Mouse (Mus musculus) liver, embryonic 12.5 days (tissue): Measurements from ENCODE around the gene Mmd2. TPM values are rescaled to one million over a fixed set of nuclear protein-coding genes. Genes with fewer than 3 reads are reported as not detected.

ENCODE experiments used
- ATAC-seq: fragments of 200-750 bp; cut with Nextera tagmentation; 2 replicates; pipeline ENCODE4 v1.8.0; 2017; ENCODE audit warnings: moderate number of reproducible peaks, mild to moderate bottlenecking, moderate library complexity
- H3K27ac ChIP-seq: fragments of 300-500 bp; sonication (generic); 2 replicates; pipeline ENCODE4 v1.5.1; 2016; ENCODE audit warnings: mild to moderate bottlenecking
- H3K27me3 ChIP-seq: fragments of 300-500 bp; sonication (generic); replicated peaks from 2 replicates; pipeline ENCODE4 v1.6.1; 2016; ENCODE audit warnings: mild to moderate bottlenecking, moderate library complexity
- H3K36me3 ChIP-seq: fragments of 300-500 bp; sonication (generic); 2 replicates; pipeline ENCODE4 v1.6.1; 2016; ENCODE audit warnings: mild to moderate bottlenecking, moderate library complexity
- H3K4me1 ChIP-seq: fragments of 300-500 bp; sonication (generic); 2 replicates; pipeline ENCODE4 v1.6.1; 2016
- H3K4me2 ChIP-seq: fragments of 300-500 bp; sonication (generic); 2 replicates; pipeline ENCODE4 v1.6.1; 2016; ENCODE audit warnings: mild to moderate bottlenecking, moderate library complexity
- H3K4me3 ChIP-seq: fragments of 300-500 bp; sonication (generic); 2 replicates; pipeline ENCODE4 v1.5.1; 2016; ENCODE audit warnings: mild to moderate bottlenecking, moderate library complexity
- H3K9ac ChIP-seq: fragments of 300-500 bp; sonication (generic); 2 replicates; pipeline ENCODE4 v1.6.1; 2016; ENCODE audit warnings: mild to moderate bottlenecking, moderate library complexity
- H3K9me3 ChIP-seq: fragments of 300-500 bp; sonication (generic); replicated peaks from 2 replicates; pipeline ENCODE4 v1.6.1; 2016; ENCODE audit warnings: mild to moderate bottlenecking, moderate library complexity
- WGBS: fragments of 180-500 bp; shearing (Covaris S2); methylation state at CpG from one replicate; pipeline ENCODE4 v1.1.7; 2016; ENCODE audit not compliant: insufficient replicate concordance; 5-methylcytosine and 5-hydroxymethylcytosine counted together
- polyA plus RNA-seq: library from polyadenylated mRNA; unstranded; fragments of >200 nt; fragmentation: Nextera tagmentation; extraction: Ambion mirVana; gene quantifications from 2 replicates; pipeline ENCODE4 v1.2.1, GENCODE M21; 2016

Mmd2 gene
- polyA plus RNA-seq, 1 experiment from 2014 or later, result 17.3 TPM

DNA sequence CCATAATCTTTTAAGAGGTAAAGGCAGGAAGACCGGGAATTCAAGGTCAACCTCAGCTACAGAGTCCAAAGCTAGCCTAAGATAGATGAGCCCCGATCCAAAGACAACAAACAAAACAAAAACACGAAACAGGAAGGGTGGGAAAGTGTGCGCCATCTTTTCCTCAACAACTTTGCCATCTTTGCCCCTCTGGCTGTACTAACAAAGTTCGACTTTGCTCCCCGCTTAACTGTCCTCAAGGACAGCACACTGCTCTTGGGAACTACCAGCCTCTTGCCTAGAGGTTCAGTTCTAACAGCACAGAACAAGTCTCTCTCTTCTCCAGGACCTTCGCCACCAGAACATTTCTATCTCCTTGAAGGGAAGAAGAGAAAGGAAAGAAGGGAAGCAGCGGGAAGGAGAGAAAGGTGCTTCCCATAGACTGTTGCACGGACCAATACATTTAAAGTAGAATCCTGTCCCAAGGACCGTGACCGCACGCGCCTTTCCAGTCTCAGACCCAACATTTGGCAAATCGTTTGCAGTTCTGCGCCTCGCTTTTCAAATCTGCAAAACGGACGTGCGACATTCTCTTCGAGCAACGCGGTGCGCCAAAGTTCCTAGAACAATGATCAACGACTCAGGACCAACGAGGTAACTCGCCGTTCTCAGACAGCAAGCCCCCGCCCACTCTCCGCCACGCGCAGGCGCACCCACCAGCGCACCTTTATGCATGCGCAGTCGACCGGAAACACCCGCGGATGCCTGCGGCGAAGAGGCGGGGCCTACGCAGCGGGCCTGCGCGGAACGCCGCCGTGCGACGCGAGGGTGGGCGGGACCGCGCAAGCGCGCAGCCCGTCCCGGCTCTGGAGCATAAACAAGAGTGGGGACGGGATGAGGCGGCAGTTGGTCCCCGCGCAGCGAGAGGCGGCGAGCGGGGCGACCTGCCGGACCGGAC is 20.4 kb upstream of the Mmd2 start:
- Histone ChIP-seq H3K36me3 (peaks cover 33% of the 10 kb centered on the region), H3K27ac (peak overlapping the region; percentile 95), H3K27me3 (peaks cover 15% of the 10 kb centered on the region), H3K9me3 (no peaks in the 10 kb centered on the region), H3K9ac (peak overlapping the region; percentile 98), H3K4me2 (peak overlapping the region; percentile 91), H3K4me1 (peaks cover 30% of the 10 kb centered on the region), H3K4me3 (peak overlapping the region; percentile 100)
- ATAC-seq, result peak; percentile 98
- under 1% methylated on average over 69 of the region's 69 CpGs for WGBS

DNA sequence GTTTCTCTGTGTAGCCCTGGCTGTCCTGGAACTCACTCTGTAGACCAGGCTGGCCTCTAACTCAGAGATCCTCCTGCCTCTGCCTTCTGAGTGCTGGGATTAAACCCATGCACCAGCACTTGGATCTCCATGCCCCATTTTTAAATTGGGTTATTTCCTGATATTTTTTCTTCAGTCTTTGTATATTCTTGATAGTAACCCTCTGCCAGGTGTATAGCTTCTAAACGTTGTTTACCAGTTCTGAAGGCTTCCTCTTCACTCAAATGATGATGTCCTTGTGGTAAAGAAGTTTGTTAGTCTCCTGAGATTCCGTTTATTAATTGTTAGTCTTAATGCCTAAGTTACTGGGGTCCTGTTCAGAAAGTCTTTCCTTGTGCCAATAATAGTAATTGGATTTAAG is 18.8 kb upstream of the Mmd2 start, which contains the start of gene Wipi2:
Wipi2 (plus strand) TSS at position 301 of the 400 bp plus-strand sequence.
- H3K27ac ChIP-seq, result peak within 1 kb of the TSS; percentile 95
- H3K9me3 ChIP-seq, result no peaks in the 10 kb centered on the region
- peaks cover 30% of the 10 kb centered on the region for H3K4me1 ChIP-seq
- H3K27me3 ChIP-seq, result peaks cover 15% of the 10 kb centered on the region
- ATAC-seq, result no peak
- H3K4me3 ChIP-seq, result peak within 1 kb of the TSS; percentile 100
- peaks cover 17% of the 10 kb centered on the region for H3K36me3 ChIP-seq
- H3K4me2 ChIP-seq, result peak within 1 kb of the TSS; percentile 91
- 74% methylated on average over 2 of the region's 2 CpGs for WGBS
- H3K9ac ChIP-seq, result peak within 1 kb of the TSS; percentile 98

DNA sequence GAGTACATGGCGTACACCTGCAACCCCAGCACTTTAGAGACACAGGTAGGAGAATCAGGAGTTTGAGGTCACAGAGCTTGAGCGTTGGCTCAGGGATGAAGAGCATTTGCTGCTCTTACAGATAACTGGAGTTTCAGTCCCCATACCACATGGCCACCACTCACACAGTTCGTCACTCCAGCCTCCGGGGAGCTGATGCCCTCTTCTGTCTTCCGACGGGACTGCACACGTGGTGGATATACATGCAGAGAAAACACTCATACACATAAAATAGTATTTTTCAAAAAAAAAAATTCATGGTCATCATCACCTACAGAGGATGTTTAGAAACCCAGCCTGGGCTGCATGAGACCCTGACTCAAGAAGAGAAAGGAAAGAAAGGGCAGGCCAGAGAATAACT is 14.5 kb upstream of the Mmd2 start:
- H3K36me3 ChIP-seq, result no peaks in the 10 kb centered on the region
- WGBS, result 80% methylated on average over 7 of the region's 7 CpGs
- H3K9me3 ChIP-seq, result no peaks in the 10 kb centered on the region
- no peak overlapping the region for H3K4me3 ChIP-seq
- H3K27ac ChIP-seq, result no peak overlapping the region
- H3K9ac ChIP-seq, result no peak overlapping the region
- peaks cover 19% of the 10 kb centered on the region for H3K27me3 ChIP-seq
- H3K4me2 ChIP-seq, result no peak overlapping the region
- peaks cover 6% of the 10 kb centered on the region for H3K4me1 ChIP-seq
- no peak for ATAC-seq

DNA sequence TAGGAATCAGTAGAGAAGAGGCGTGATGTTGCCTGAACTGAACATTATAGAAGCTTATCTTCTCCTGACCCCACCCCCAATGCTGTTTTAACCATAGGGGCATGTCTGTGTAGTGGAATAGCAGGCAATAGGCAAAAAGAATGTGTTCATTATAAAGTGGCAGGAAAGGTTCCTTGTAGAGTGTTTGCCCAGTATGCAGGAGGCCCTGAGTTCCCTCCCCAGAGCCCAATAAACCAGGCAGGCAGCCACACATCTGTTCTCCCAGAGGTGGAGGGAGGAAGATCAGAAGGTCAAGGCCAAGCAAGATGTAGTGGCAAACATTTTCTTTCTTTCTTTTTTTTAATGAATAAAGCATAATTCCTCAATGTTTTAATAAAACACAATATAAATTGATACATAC is 13.5 kb upstream of the Mmd2 start:
- Histone ChIP-seq H3K9ac (no peak overlapping the region), H3K27me3 (peaks cover 19% of the 10 kb centered on the region), H3K36me3 (no peaks in the 10 kb centered on the region), H3K9me3 (no peaks in the 10 kb centered on the region), H3K4me2 (no peak overlapping the region), H3K4me1 (no peaks in the 10 kb centered on the region), H3K27ac (no peak overlapping the region), H3K4me3 (no peak overlapping the region)
- ATAC-seq, result no peak
- 52% methylated on average over 1 of the region's 1 CpGs for WGBS

DNA sequence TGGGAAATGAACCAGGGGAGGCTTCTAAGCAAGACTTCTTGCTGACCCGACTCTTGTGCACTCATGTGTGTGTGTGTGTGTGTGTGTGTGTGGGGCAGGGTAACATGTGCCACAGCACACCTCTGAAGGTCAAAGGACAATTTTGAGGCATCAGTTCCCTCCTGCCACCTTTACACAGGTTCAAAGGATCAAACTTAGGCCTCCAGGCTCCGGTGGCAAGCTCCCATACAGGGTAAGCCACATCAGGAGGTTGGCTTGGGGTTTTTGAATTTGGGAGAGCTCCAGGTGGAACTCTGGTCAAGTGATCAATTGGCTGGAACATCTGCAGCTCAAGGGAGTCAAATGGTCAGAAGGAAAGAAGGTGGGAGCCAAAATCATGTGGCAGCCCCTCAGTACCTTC is 12.8 kb upstream of the Mmd2 start:
- WGBS, result 61% methylated on average over 2 of the region's 2 CpGs
- Histone ChIP-seq H3K4me3 (no peak overlapping the region), H3K9me3 (no peaks in the 10 kb centered on the region), H3K27me3 (peaks cover 16% of the 10 kb centered on the region), H3K36me3 (no peaks in the 10 kb centered on the region), H3K4me1 (no peaks in the 10 kb centered on the region), H3K9ac (no peak overlapping the region), H3K27ac (no peak overlapping the region), H3K4me2 (no peak overlapping the region)
- no peak for ATAC-seq

DNA sequence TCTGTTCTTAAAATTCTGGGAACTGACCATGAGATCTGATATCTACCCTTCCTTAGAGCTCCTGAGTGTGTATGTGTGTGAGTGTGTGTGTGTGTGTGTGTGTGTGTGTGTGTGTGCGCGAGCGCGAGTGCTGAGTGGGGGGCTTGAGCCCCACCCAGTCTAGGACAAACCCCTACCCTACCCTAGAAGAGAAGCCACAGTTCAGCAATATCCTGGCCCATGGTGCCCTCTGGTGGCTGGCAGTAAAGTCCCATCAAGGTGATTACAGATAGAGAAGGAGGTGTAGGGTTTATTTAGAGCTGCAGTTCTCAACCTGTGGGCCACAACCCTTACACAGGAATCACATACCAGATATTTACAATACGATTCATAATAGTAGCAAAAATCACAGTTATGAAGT is 11.3 kb upstream of the Mmd2 start:
- Histone ChIP-seq H3K9ac (no peak overlapping the region), H3K9me3 (no peaks in the 10 kb centered on the region), H3K4me2 (no peak overlapping the region), H3K4me1 (peaks cover 11% of the 10 kb centered on the region; the same call in 1 of the 2 replicates), H3K4me3 (no peak overlapping the region), H3K27ac (no peak overlapping the region), H3K36me3 (no peaks in the 10 kb centered on the region), H3K27me3 (peaks cover 4% of the 10 kb centered on the region; the same call in 1 of the 2 replicates)
- WGBS, result 15% methylated on average over 5 of the region's 5 CpGs
- no peak for ATAC-seq

DNA sequence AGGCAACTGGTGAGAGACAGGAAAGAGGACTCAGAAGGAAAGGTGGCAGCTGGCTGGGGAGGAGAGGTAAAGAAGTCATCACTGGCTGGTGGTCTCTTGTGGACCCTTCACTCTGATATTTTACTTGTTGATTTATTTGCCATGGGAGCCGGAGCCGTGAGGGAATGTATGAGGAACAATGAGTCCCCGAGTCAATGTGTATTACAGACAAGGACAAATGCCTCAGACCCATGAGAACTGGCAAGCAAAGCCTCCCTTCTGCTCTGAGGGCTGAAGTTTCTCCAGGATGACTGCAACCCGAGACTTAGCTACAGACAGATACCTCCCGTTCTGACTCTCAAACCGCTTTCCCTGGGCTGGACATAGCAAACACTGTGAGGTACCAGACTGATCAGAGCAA is 7.7 kb upstream of the Mmd2 start:
- no peak for ATAC-seq
- no peak overlapping the region for H3K4me2 ChIP-seq
- no peaks in the 10 kb centered on the region for H3K36me3 ChIP-seq
- H3K4me3 ChIP-seq, result no peak overlapping the region
- no peaks in the 10 kb centered on the region for H3K9me3 ChIP-seq
- H3K9ac ChIP-seq, result no peak overlapping the region
- H3K4me1 ChIP-seq, result peaks cover 11% of the 10 kb centered on the region; the same call in 1 of the 2 replicates
- 40% methylated on average over 6 of the region's 6 CpGs for WGBS
- 0 out of 2 replicates have a peak, but pooled peaks cover 4% of the 10 kb centered on the region for H3K27me3 ChIP-seq
- H3K27ac ChIP-seq, result no peak overlapping the region

DNA sequence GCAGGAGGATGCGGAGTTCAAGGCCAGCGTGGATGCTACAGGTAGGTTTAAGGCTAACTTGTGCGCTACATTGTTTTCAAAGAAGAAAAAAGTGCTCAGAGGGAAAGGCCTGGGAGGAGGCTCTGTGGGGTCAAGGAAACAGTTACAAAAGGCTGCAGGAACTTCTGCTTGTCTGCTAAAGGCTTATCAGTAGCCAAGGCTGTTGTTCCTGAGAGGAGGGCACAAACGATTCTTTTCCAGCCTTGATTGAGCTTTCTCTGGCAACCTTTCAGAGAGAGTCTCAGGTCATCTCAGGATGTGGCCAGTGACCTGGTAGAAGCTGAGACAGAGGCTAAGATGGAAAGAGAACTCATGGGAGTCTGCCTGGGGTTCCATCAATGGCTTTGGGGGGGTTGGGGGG is 7.0 kb upstream of the Mmd2 start:
- WGBS, result 52% methylated on average over 4 of the region's 4 CpGs
- Histone ChIP-seq H3K4me3 (no peak overlapping the region), H3K36me3 (no peaks in the 10 kb centered on the region), H3K9ac (peak overlapping the region; percentile 39; the same call in 1 of the 2 replicates), H3K4me2 (no peak overlapping the region), H3K4me1 (peaks cover 11% of the 10 kb centered on the region; the same call in 1 of the 2 replicates), H3K27me3 (peaks cover 7% of the 10 kb centered on the region; the same call in 1 of the 2 replicates), H3K27ac (no peak overlapping the region), H3K9me3 (no peaks in the 10 kb centered on the region)
- no peak for ATAC-seq

DNA sequence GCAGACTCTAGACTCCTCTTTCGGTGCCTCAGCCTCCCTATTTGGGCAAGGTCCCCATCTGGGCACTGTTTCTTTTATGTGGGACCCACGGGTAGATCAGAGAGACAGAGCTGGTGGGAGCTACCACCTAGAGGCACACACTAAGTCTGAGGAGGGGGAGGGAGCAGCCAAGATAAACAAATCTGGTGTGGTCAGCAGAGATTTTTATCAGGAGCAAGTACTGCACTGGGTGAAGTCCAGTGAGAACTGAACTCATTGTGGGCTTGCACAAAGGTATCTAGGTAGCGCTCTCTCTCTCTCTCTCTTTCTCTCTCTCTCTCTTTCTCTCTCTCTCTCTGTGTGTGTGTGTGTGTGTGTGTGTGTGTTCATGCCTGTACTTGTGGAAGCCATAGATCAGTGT is 5.9 kb upstream of the Mmd2 start:
- no peak overlapping the region for H3K9ac ChIP-seq
- H3K4me2 ChIP-seq, result no peak overlapping the region
- H3K4me1 ChIP-seq, result peaks cover 11% of the 10 kb centered on the region; the same call in 1 of the 2 replicates
- 59% methylated on average over 3 of the region's 3 CpGs for whole genome bisulfite sequencing
- H3K4me3 ChIP-seq, result no peak overlapping the region
- peak; percentile 66 for ATAC-seq
- peaks cover 16% of the 10 kb centered on the region for H3K27me3 ChIP-seq
- no peaks in the 10 kb centered on the region for H3K36me3 ChIP-seq
- H3K27ac ChIP-seq, result peak overlapping the region; percentile 63; the same call in 1 of the 2 replicates
- no peaks in the 10 kb centered on the region for H3K9me3 ChIP-seq

DNA sequence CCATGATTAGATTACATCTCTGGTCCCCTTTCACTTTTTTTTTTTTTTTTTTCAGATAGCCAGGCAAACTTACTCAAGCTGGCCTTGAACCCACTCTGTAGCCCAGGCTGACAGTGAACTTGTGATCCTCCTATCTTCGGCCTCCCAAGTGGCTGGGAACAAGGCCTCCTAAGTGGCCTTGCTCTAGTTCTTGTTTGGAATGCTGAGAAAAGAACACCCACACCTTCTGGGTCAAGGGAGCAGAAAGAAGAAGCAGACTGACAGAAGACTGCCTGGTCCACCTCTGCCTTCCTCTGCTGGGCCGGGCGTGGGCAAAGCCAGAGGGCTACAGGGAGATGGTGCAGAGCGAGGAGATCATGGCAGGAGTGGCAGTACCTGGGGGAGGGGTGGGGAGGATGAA is 1.8 kb upstream of the Mmd2 start:
- Histone ChIP-seq H3K4me3 (no peak overlapping the region), H3K4me2 (no peak overlapping the region), H3K9ac (no peak overlapping the region), H3K27ac (no peak overlapping the region), H3K36me3 (no peaks in the 10 kb centered on the region), H3K4me1 (peaks cover 5% of the 10 kb centered on the region; the same call in 1 of the 2 replicates), H3K27me3 (peaks cover 45% of the 10 kb centered on the region), H3K9me3 (no peaks in the 10 kb centered on the region)
- WGBS, result 60% methylated on average over 4 of the region's 4 CpGs
- no peak for ATAC-seq

DNA sequence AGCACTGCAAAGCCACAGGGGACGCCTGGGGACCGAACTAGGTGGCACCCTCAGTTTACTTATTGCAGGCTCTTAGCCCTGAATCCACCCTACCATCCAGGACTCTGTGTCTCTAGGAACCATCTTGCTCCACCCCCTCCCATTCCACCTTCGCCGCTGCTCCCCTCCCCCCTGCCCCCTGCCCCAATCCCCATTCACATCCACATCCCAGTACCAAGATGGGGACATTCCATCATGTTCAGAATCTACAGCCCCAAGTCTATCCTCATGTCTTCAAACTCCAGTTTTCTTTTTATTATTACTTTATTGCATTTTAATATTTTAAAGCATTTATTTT is 357 bp upstream of the Mmd2 start:
- Histone ChIP-seq H3K4me2 (peak overlapping the region; percentile 50), H3K9me3 (no peaks in the 10 kb centered on the region), H3K27ac (no peak overlapping the region), H3K9ac (0 out of 2 replicates have a peak overlapping the region, but pooled peaks have one; percentile 25), H3K36me3 (no peaks in the 10 kb centered on the region), H3K27me3 (peaks cover 45% of the 10 kb centered on the region), H3K4me1 (0 out of 2 replicates have a peak, but pooled peaks cover 3% of the 10 kb centered on the region), H3K4me3 (peak overlapping the region; percentile 37; the same call in 1 of the 2 replicates)
- ATAC-seq, result peak; percentile 31; the same call in 1 of the 2 replicates
- 15% methylated on average over 4 of the region's 4 CpGs for WGBS

DNA sequence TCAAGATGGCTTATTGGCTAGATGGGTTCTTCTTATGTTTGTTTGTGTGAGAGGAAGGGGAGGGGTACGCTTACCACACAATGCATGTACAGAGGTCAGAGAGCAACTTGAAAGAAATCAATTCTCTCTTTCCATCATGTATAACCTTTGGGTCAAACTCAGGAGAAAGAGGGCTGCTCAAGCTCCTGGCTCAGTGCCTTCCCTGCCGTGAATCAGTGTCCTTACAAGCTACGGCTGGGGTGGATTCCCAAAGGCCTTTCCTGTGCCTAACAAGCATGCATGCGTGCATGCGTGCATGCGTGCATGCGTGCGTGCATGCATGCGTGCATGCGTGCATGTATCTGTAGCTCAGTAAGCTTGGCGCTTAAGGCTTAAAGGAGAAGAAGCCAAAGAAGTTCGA is 3.3 kb downstream of the Mmd2 start:
- H3K4me1 ChIP-seq, result 0 out of 2 replicates have a peak, but pooled peaks cover 3% of the 10 kb centered on the region
- no peak overlapping the region for H3K9ac ChIP-seq
- H3K27me3 ChIP-seq, result peaks cover 39% of the 10 kb centered on the region
- H3K27ac ChIP-seq, result no peak overlapping the region
- no peak overlapping the region for H3K4me2 ChIP-seq
- no peak overlapping the region for H3K4me3 ChIP-seq
- 76% methylated on average over 12 of the region's 12 CpGs for WGBS
- H3K36me3 ChIP-seq, result no peaks in the 10 kb centered on the region
- ATAC-seq, result no peak
- H3K9me3 ChIP-seq, result no peaks in the 10 kb centered on the region
